Mouse (Mus musculus) stomach, embryonic 14.5 days (tissue): Measurements from ENCODE around the gene Myo1d. TPM values are rescaled to one million over a fixed set of nuclear protein-coding genes. Genes with fewer than 3 reads are reported as not detected.

Source experiments
- ATAC-seq: fragments of 200-750 bp; cut with Nextera tagmentation; 2 replicates; pipeline ENCODE4 v1.8.0; 2017; ENCODE audit warnings: low read depth, moderate TSS enrichment; ENCODE audit not compliant: insufficient number of reproducible peaks, insufficient read depth, low FRiP score
- H3K27ac ChIP-seq: fragments of 300-500 bp; sonication (generic); 2 replicates; pipeline ENCODE4 v1.5.1; 2014; ENCODE audit warnings: mild to moderate bottlenecking, low read length, moderate library complexity, mixed read lengths
- H3K27me3 ChIP-seq: fragments of 300-500 bp; sonication (generic); 2 replicates; pipeline ENCODE4 v1.6.1; 2014; ENCODE audit warnings: low read length, control low read depth, mixed read lengths; ENCODE audit not compliant: control insufficient read depth, insufficient read depth
- H3K36me3 ChIP-seq: fragments of 300-500 bp; sonication (generic); 2 replicates; pipeline ENCODE4 v1.6.1; 2014; ENCODE audit warnings: mild to moderate bottlenecking, control low read depth, low read length, moderate library complexity, mixed read lengths; ENCODE audit not compliant: control insufficient read depth, insufficient read depth
- H3K4me1 ChIP-seq: fragments of 300-500 bp; sonication (generic); 2 replicates; pipeline ENCODE4 v1.6.1; 2014; ENCODE audit warnings: low read length, control low read depth, mixed read lengths; ENCODE audit not compliant: control insufficient read depth, insufficient read depth
- H3K4me2 ChIP-seq: fragments of 300-500 bp; sonication (generic); replicated peaks from 2 replicates; pipeline ENCODE4 v1.6.1; 2014; ENCODE audit warnings: low read depth, low read length, control low read depth
- H3K4me3 ChIP-seq: fragments of 300-500 bp; sonication (generic); 2 replicates; pipeline ENCODE4 v1.5.1; 2014; ENCODE audit warnings: low read depth, low read length, control low read depth
- H3K9ac ChIP-seq: fragments of 300-500 bp; sonication (generic); replicated peaks from 2 replicates; pipeline ENCODE4 v1.6.1; 2014; ENCODE audit warnings: low read depth, mild to moderate bottlenecking, control low read depth, low read length, moderate library complexity, mixed read lengths
- H3K9me3 ChIP-seq: fragments of 300-500 bp; sonication (generic); 2 replicates; pipeline ENCODE4 v1.6.1; 2016; ENCODE audit warnings: low read depth, low read length, control low read depth; ENCODE audit not compliant: control insufficient read depth
- WGBS: fragments of 180-500 bp; shearing (Covaris S2); extraction: QIAGEN DNeasy Blood & Tissue Kit; methylation state at CpG from one replicate; pipeline ENCODE4 v1.1.7; 2014; 5-methylcytosine and 5-hydroxymethylcytosine counted together
- polyA plus RNA-seq: library from polyadenylated mRNA; unstranded; fragments of >200 nt; fragmentation: Nextera tagmentation; extraction: Ambion mirVana; gene quantifications from 2 replicates; pipeline ENCODE4 v1.2.1, GENCODE M21; 2014

Myo1d gene
- polyA plus RNA-seq, 1 experiment from 2014 or later, result 24.3 TPM

DNA sequence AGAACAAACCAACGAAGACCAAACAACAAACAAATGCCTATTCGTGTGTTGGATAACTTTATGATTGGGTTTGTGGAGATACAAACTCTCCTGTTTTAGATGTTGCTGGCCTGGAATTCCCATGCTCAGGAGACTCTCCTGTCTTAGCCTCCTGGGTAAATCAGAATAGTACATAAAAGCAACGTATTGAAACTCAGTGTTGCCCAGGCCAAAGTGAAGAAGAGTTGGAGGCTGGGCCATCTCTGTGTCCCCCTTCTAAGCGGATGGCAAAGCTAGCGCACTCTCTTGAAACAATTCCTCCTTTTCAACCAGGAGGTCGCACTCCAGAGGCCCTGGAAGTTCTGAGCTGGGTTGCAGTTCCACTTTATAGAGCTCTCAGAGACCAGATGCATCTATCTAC lies 276.5 kb downstream of the Myo1d start:
- H3K9ac ChIP-seq, result no peak overlapping the region
- H3K9me3 ChIP-seq, result no peaks in the 10 kb centered on the region
- H3K4me2 ChIP-seq, result no peak overlapping the region
- 82% methylated on average over 6 of the region's 6 CpGs for WGBS
- no peak overlapping the region for H3K4me3 ChIP-seq
- no peaks in the 10 kb centered on the region for H3K36me3 ChIP-seq
- peaks cover 12% of the 10 kb centered on the region; the same call in 1 of the 2 replicates for H3K4me1 ChIP-seq
- no peak overlapping the region for H3K27ac ChIP-seq
- ATAC-seq, result no peak
- no peaks in the 10 kb centered on the region for H3K27me3 ChIP-seq

DNA sequence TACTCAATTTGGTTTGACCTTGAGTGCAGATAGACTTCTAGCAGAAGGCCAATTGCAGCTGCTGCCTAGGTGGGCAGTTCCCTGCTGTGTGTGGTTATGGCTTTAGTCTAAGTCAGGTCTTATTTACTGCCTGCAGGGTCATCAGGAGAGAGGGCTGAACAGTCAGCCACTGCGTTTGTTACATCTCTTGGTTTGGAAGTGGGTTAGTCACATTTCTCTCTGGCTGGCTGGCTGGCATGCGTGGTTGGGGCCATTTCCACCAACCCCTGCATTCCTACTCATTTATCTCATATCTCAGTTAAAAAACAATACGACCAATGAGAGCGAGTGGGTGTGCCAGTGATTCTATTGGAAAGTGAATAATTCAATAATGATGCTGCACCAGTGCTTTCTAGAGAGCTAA lies 280.3 kb downstream of the Myo1d start:
- WGBS, result 72% methylated on average over 4 of the region's 4 CpGs
- H3K4me3 ChIP-seq, result no peak overlapping the region
- H3K9me3 ChIP-seq, result no peaks in the 10 kb centered on the region
- no peak for ATAC-seq
- no peaks in the 10 kb centered on the region for H3K36me3 ChIP-seq
- H3K4me2 ChIP-seq, result no peak overlapping the region
- H3K27ac ChIP-seq, result no peak overlapping the region
- no peak overlapping the region for H3K9ac ChIP-seq
- H3K27me3 ChIP-seq, result no peaks in the 10 kb centered on the region
- H3K4me1 ChIP-seq, result peaks cover 10% of the 10 kb centered on the region; the same call in 1 of the 2 replicates

DNA sequence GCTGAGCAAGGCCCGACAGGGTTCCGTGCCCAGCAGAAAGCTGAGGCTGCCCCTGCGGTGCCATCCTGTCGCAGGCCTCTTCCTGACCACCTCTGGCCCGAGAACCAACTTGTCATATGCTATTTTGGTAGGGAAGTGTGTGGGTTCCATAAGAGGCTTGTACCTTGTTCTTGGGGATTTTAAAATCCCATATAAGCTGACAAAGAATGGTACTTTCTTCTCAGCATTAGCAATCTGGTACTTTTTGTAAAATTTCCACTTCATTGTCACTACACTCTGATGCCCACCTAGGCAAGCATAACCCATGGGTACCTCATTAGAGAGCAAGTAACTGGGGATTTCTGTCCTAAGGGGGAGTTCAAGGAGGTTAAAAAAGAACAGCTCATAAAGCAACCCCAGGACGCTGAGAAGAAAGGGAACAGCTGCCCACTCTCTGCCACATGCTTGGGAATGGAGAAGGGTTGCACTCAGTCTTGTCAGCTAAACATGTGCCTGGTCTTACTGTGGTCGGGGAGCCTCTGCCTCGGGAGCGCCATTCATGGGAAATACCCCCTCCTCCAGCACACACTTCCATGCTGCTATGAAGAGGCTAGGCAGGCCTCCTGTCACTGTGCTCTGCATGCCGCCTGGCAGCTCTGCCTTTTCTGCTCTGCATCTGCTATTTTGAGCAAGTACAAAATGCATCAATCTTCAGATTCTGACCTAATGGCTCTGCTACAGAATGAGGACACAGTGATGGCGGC lies 281.3 kb downstream of the Myo1d start:
- Histone ChIP-seq H3K4me3 (no peak overlapping the region), H3K27ac (no peak overlapping the region), H3K4me1 (0 out of 2 replicates have a peak, but pooled peaks cover 3% of the 10 kb centered on the region), H3K27me3 (no peaks in the 10 kb centered on the region), H3K9ac (no peak overlapping the region), H3K4me2 (no peak overlapping the region), H3K36me3 (no peaks in the 10 kb centered on the region), H3K9me3 (no peaks in the 10 kb centered on the region)
- 58% methylated on average over 11 of the region's 11 CpGs for WGBS
- ATAC-seq, result no peak; the same call in 1 of the 2 replicates

DNA sequence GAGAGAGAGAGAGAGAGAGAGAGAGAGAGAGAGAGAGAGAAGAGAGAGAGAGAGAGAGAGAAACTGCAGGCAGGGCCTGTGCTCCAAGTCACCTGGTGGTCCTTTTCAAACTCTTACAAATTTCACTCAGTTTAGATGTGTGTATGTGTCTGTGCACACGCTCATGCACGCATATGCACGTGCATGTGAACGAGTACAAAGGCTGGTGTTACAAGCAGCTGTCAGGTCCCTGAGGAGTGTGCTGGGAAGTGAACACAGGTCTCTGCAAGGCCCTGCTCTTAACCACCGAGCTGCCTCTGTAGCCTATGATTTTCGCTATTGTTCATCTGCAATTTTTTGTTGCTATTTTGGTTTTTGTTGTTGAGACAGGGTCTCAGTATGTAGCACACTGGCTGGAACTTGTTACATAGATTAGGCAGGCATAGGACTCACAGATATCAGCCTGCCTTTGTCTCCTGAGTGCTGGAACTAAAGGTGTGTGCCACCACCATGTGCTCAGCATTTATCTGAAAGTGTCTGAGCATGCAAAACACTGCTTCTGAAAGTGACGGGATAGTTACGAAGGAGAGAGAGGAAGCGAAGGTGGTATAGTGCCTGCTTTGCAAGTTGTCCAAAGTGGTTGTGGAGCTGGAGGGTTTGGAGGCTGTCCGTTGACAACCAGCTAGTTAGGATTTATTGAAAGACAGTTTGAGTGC lies 282.5 kb downstream of the Myo1d start:
- Histone ChIP-seq H3K4me1 (0 out of 2 replicates have a peak, but pooled peaks cover 3% of the 10 kb centered on the region), H3K27me3 (no peaks in the 10 kb centered on the region)

DNA sequence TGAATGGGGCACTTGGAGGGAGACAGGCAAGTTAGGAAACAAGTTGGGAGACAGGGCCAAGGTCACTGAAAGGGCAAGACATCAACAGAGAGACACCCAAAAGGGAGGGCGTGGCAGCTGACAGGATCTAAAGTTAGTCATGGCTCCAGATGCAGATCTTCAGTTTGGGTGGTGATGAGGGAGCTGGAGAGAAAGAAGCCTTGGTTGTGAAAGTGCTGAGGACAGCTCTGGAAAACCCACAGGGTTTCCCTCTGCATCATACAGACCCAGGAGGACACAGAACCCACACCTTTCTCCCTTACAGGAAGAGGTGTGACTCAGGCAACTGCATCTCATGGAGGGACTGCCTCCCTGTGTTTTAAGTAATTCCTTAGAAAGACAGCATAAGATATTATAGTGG lies 283.2 kb downstream of the Myo1d start:
- Histone ChIP-seq H3K4me1 (0 out of 2 replicates have a peak, but pooled peaks cover 3% of the 10 kb centered on the region), H3K4me3 (no peak overlapping the region), H3K9ac (no peak overlapping the region), H3K9me3 (no peaks in the 10 kb centered on the region), H3K27ac (no peak overlapping the region), H3K36me3 (no peaks in the 10 kb centered on the region), H3K4me2 (no peak overlapping the region), H3K27me3 (no peaks in the 10 kb centered on the region)
- no peak for ATAC-seq
- WGBS, result 57% methylated on average over 1 of the region's 1 CpGs

More for the DNA sequence above, 282.5 kb downstream of the Myo1d start:
- Histone ChIP-seq H3K9ac (no peak overlapping the region), H3K4me2 (no peak overlapping the region), H3K9me3 (no peaks in the 10 kb centered on the region), H3K27ac (no peak overlapping the region), H3K4me3 (no peak overlapping the region), H3K36me3 (no peaks in the 10 kb centered on the region)
- 85% methylated on average over 10 of the region's 10 CpGs for WGBS
- no peak for ATAC-seq

DNA sequence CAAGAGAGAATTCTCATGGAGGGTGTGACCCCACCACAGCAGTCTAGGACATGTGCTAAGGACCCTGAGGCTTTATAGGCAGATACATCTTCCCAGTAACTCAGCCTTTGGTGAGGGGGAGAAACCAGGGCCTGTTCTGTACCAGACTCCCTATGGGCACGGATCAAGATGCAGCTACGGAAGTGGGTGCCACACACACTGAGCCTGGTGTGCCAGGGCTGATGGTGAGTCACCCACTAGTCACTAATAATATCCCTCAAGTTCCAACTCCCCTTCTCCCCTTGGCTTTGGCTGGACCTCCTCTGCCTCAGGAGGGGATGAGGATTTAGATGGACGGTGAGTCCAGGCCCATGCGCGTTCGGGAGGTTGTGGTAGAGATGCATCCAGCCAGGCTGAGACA lies 283.9 kb downstream of the Myo1d start:
- Histone ChIP-seq H3K4me2 (no peak overlapping the region), H3K4me1 (0 out of 2 replicates have a peak, but pooled peaks cover 3% of the 10 kb centered on the region), H3K27ac (no peak overlapping the region), H3K9ac (no peak overlapping the region), H3K36me3 (no peaks in the 10 kb centered on the region), H3K9me3 (no peaks in the 10 kb centered on the region), H3K4me3 (no peak overlapping the region), H3K27me3 (no peaks in the 10 kb centered on the region)
- no peak for ATAC-seq
- WGBS, result 92% methylated on average over 6 of the region's 6 CpGs

DNA sequence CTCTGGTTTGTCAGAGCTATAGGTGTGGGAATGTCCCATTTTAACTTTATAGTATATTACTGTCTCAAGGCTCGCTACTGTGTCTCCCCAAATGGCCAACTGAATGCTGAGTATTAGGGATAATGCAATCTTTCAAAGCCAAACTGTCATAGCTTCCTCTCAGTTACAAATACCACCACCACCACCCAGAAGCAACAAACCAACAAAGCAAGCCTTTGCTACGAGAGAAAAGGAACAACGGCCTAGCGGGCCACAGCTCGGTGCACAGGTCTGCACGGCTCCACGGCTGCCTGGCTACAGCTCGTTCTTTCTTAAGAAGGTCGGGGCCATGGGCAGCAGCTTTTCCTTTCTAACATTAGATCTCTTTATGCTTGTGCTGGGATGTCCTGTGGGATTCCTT lies 285.0 kb downstream of the Myo1d start:
- WGBS, result 80% methylated on average over 9 of the region's 9 CpGs

DNA sequence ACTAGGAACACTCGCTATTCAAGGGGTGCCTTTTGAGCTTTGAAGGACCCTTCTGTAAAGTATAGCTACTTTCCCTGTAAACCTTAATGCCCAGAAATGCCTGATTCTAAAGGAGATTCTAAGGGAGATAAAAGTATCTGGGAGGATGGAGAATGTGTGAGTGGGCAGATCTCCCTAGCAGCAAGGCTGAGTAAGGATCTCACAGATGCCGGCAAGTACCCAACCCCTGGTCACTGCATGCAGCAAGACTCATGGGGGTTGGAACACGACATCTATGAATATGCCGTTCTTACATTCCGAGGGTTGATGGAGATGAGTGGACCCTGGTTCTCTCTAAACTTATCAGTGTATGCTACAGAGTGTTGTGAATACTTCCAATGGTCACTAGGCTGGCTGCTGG lies 286.6 kb downstream of the Myo1d start:
- H3K4me1 ChIP-seq, result no peaks in the 10 kb centered on the region
- H3K9me3 ChIP-seq, result no peaks in the 10 kb centered on the region
- H3K36me3 ChIP-seq, result no peaks in the 10 kb centered on the region
- H3K27ac ChIP-seq, result no peak overlapping the region
- H3K9ac ChIP-seq, result no peak overlapping the region
- ATAC-seq, result no peak
- H3K4me3 ChIP-seq, result no peak overlapping the region
- H3K27me3 ChIP-seq, result no peaks in the 10 kb centered on the region
- no peak overlapping the region for H3K4me2 ChIP-seq
- WGBS, result 86% methylated on average over 5 of the region's 5 CpGs

More for the DNA sequence above, 285.0 kb downstream of the Myo1d start:
- Histone ChIP-seq H3K36me3 (no peaks in the 10 kb centered on the region), H3K4me1 (0 out of 2 replicates have a peak, but pooled peaks cover 3% of the 10 kb centered on the region), H3K27ac (no peak overlapping the region), H3K4me3 (no peak overlapping the region), H3K9ac (no peak overlapping the region), H3K27me3 (no peaks in the 10 kb centered on the region), H3K9me3 (no peaks in the 10 kb centered on the region), H3K4me2 (no peak overlapping the region)
- ATAC-seq, result no peak
